Mouse (Mus musculus) cerebellum, adult 18-20 months (tissue): ENCODE data around the gene Sema3a.
A peak's percentile ranks its signal among the peaks of the same experiment; 100 is the strongest.

ENCODE experiments used
- DNase-seq, 2 experiments: peaks; one replicate each; pipeline ENCODE4 v3.0.0; 2021

Sema3a gene

GRCm38 (mm10) chr5:13125241-13125692 lies at the start of gene Sema3a:
TSS of gene Sema3a (plus strand) at chr5:13125414.
- DNase-seq = no peak

- DNase-seq = no peak
Observed at GRCm38 (mm10) chr5:13084777-13085439, 40.3 kb upstream of the Sema3a start.

GRCm38 (mm10) chr5:13090431-13090830 lies 34.8 kb upstream of the Sema3a start:
- DNase-seq = no peak

GRCm38 (mm10) chr5:13109522-13109921 lies 15.7 kb upstream of the Sema3a start:
- no peak for DNase-seq

- DNase-seq = no peak
Observed at GRCm38 (mm10) chr5:13117236-13117635, 8.0 kb upstream of the Sema3a start.

GRCm38 (mm10) chr5:13125757-13126156 lies 543 bp downstream of the Sema3a start:
- DNase-seq = no peak

GRCm38 (mm10) chr5:13126196-13126595 lies 982 bp downstream of the Sema3a start:
- DNase-seq = no peak

- DNase-seq = no peak
Observed at GRCm38 (mm10) chr5:13127121-13127520, 1.9 kb downstream of the Sema3a start.

- no peak for DNase-seq
Observed at GRCm38 (mm10) chr5:13144733-13145457, 19.7 kb downstream of the Sema3a start.

GRCm38 (mm10) chr5:13149909-13150308 lies 24.7 kb downstream of the Sema3a start:
- DNase-seq = no peak

- no peak for DNase-seq
Observed at GRCm38 (mm10) chr5:13151002-13151401, 25.8 kb downstream of the Sema3a start.

- DNase-seq = no peak
Observed at GRCm38 (mm10) chr5:13157761-13158612, 32.8 kb downstream of the Sema3a start.

GRCm38 (mm10) chr5:13182186-13182585 lies 57.0 kb downstream of the Sema3a start:
- DNase-seq = no peak

GRCm38 (mm10) chr5:13197886-13198285 lies 72.7 kb downstream of the Sema3a start:
- DNase-seq = no peak

GRCm38 (mm10) chr5:13199709-13200108 lies 74.5 kb downstream of the Sema3a start:
- DNase-seq = no peak

GRCm38 (mm10) chr5:13255353-13255752 lies 130.1 kb downstream of the Sema3a start:
- no peak for DNase-seq

GRCm38 (mm10) chr5:13256321-13256720 lies 131.1 kb downstream of the Sema3a start:
- no peak for DNase-seq

- DNase-seq = no peak
Observed at GRCm38 (mm10) chr5:13263087-13263486, 137.9 kb downstream of the Sema3a start.

GRCm38 (mm10) chr5:13263539-13263938 lies 138.3 kb downstream of the Sema3a start:
- DNase-seq = no peak

- DNase-seq = no peak
Observed at GRCm38 (mm10) chr5:13312667-13313066, 187.5 kb downstream of the Sema3a start.

- DNase-seq = no peak
Observed at GRCm38 (mm10) chr5:13313977-13314376, 188.8 kb downstream of the Sema3a start.

GRCm38 (mm10) chr5:13318728-13319429 lies 193.7 kb downstream of the Sema3a start:
- DNase-seq = peak; percentile 27 to 36

GRCm38 (mm10) chr5:13320138-13320537 lies 194.9 kb downstream of the Sema3a start:
- DNase-seq = no peak
